Mouse (Mus musculus) forebrain, embryonic 10.5 days (tissue): ENCODE results near the gene Spast. TPM values are rescaled to one million over a fixed set of nuclear protein-coding genes. Genes with fewer than 3 reads are reported as not detected.
"Not testable (repeated sequence)": the region's sequence is repeated elsewhere in the genome, so short reads cannot be mapped to it uniquely, and the experiment has no call there.

Source experiments
- DNase-seq: peaks from one replicate; pipeline ENCODE4 v3.0.0-alpha.2; 2017; ENCODE audit warnings: low spot score; ENCODE audit errors: extremely low spot score
- H3K27ac ChIP-seq: fragments of 300-500 bp; sonication (generic); 2 replicates; pipeline ENCODE4 v1.5.1; 2016; ENCODE audit warnings: mild to moderate bottlenecking
- H3K27me3 ChIP-seq: fragments of 300-500 bp; sonication (generic); 2 replicates; pipeline ENCODE4 v1.6.1; 2016; ENCODE audit warnings: mild to moderate bottlenecking; ENCODE audit not compliant: poor library complexity, severe bottlenecking
- H3K36me3 ChIP-seq: fragments of 300-500 bp; sonication (generic); replicated peaks from 2 replicates; pipeline ENCODE4 v1.6.1; 2016; ENCODE audit warnings: mild to moderate bottlenecking, moderate library complexity
- H3K4me1 ChIP-seq: fragments of 300-500 bp; sonication (generic); 2 replicates; pipeline ENCODE4 v1.6.1; 2016
- H3K4me3 ChIP-seq: fragments of 300-500 bp; sonication (generic); 2 replicates; pipeline ENCODE4 v1.5.1; 2016; ENCODE audit warnings: mild to moderate bottlenecking, moderate library complexity
- H3K9me3 ChIP-seq: fragments of 300-500 bp; sonication (generic); 2 replicates; pipeline ENCODE4 v1.6.1; 2016; ENCODE audit warnings: mild to moderate bottlenecking, moderate library complexity
- WGBS: fragments of 180-500 bp; shearing (Covaris S2); methylation state at CpG from one replicate; pipeline ENCODE4 v1.1.7; 2016; 5-methylcytosine and 5-hydroxymethylcytosine counted together
- polyA plus RNA-seq: library from polyadenylated mRNA; unstranded; fragments of >200 nt; fragmentation: Nextera tagmentation; extraction: Ambion mirVana; gene quantifications from 2 replicates; pipeline ENCODE4 v1.2.1, GENCODE M21; 2016

Spast gene
- polyA plus RNA-seq, 1 experiment from 2014 or later: 12.7 TPM

DNA sequence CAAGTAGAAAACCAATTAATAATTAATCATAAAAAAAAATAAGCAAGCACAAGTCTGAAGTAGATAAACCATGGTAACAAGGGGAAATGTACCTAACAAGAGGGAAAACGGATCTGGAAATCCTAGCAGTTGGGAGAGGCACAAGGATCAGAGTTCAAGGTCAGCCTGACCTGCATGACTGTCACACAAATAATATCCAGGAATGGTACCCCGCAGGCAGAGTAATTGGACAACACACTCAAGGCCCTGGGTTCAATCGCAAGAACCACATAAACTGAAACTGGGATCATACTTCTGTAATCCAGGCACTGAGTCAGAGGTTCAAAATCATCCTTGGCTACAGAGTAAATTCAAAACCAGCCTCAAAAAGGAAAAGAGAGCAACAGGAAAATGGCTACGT, 33.2 kb upstream of the Spast start:
- no peak overlapping the region for H3K4me3 ChIP-seq
- DNase-seq: no peak
- peaks cover 96% of the 10 kb centered on the region for H3K36me3 ChIP-seq
- no peak overlapping the region for H3K27ac ChIP-seq
- no peaks in the 10 kb centered on the region for H3K9me3 ChIP-seq
- WGBS: 92% methylated on average over 4 of the region's 4 CpGs
- H3K4me1 ChIP-seq: no peaks in the 10 kb centered on the region
- no peaks in the 10 kb centered on the region for H3K27me3 ChIP-seq

DNA sequence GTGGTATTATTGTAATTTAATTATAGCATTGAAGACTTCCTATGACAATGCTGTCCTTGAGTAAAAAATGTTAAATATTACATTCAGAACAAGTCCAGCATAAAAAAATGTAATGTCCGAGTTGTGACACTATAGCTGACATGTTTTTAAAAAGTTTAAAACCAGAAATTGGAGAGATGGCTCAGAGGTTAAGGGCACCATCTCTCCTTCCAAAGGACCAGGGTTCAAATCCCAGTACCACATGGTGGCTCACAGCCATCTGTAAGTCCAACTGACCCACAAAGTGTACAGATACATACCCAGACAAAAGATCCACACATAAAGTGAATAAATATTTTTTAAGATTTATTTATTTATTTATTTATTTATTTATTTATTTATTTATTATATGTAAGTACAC, 32.8 kb upstream of the Spast start:
- H3K4me1 ChIP-seq: no peaks in the 10 kb centered on the region
- no peaks in the 10 kb centered on the region for H3K27me3 ChIP-seq
- H3K4me3 ChIP-seq: no peak overlapping the region
- 91% methylated on average over 1 of the region's 1 CpGs for WGBS
- no peaks in the 10 kb centered on the region for H3K9me3 ChIP-seq
- no peak overlapping the region for H3K27ac ChIP-seq
- peaks cover 96% of the 10 kb centered on the region for H3K36me3 ChIP-seq
- DNase-seq: no peak

DNA sequence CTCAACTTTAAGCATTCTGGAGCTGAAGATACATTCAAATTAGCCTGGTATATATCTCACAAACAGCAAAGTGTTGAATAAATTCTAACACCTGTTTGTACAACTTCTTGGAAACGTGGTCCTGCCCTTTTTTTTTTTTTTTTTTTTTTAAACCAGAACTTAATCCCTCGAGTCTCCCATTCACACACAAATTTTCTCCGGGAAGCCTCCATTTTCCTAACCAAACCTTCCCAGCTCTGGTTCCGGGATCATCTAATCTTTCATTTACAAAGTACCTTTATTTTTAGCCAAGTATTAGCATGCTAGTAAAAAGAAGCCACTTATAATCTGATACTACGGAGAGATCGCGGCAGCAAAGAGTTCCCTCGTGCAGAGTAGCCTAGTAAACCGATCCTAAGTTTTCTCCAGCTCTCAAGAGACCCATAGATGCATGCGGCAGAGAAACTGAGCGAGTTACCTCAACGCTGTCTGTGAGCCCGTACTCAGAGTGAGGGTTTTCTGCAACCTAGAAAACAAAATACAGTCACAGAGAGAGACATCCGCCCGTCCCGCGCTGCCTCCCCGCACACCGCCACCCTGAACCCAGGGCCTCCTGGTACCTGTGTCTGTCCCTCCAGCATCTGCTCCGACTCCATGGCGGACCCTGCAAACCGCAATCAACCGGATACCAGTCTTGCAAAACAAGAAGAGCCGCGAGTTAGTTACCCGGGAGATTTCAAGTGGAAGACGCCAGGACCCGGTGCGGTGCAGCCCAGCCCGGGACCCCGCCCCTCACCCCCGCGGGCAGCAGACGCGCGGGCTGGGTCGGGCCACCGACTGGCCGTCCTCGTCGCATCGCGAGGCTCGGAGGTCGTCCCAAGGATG, 23.1 kb upstream of the Spast start:
- peaks cover 21% of the 10 kb centered on the region for H3K4me1 ChIP-seq
- no peaks in the 10 kb centered on the region for H3K27me3 ChIP-seq
- under 1% methylated on average over 45 of the region's 45 CpGs for WGBS
- peak overlapping the region; percentile 96 for H3K27ac ChIP-seq
- peaks cover 37% of the 10 kb centered on the region for H3K36me3 ChIP-seq
- DNase-seq: no peak
- H3K9me3 ChIP-seq: no peaks in the 10 kb centered on the region
- H3K4me3 ChIP-seq: peak overlapping the region; percentile 87

- peak overlapping the region; percentile 87 for H3K4me3 ChIP-seq
- H3K36me3 ChIP-seq: peaks cover 30% of the 10 kb centered on the region
- H3K27ac ChIP-seq: peak overlapping the region; percentile 96
- peaks cover 21% of the 10 kb centered on the region for H3K4me1 ChIP-seq
- no peaks in the 10 kb centered on the region for H3K27me3 ChIP-seq
- peak; percentile 87 for DNase-seq
- under 1% methylated on average over 48 of the region's 48 CpGs for WGBS
- H3K9me3 ChIP-seq: no peaks in the 10 kb centered on the region
Measured at GRCm38 (mm10) chr17:74316309-74316863, 22.4 kb upstream of the Spast start.

GRCm38 (mm10) chr17:74318721-74319120, 20.1 kb upstream of the Spast start:
- Histone ChIP-seq H3K4me3 (no peak overlapping the region), H3K9me3 (no peaks in the 10 kb centered on the region), H3K36me3 (peaks cover 8% of the 10 kb centered on the region), H3K27ac (no peak overlapping the region), H3K4me1 (peaks cover 21% of the 10 kb centered on the region), H3K27me3 (no peaks in the 10 kb centered on the region)
- WGBS: 87% methylated on average over 6 of the region's 6 CpGs
- no peak for DNase-seq

GRCm38 (mm10) chr17:74322400-74323054, 16.3 kb upstream of the Spast start:
- Histone ChIP-seq H3K27me3 (no peaks in the 10 kb centered on the region), H3K4me1 (no peaks in the 10 kb centered on the region), H3K36me3 (no peaks in the 10 kb centered on the region), H3K9me3 (no peaks in the 10 kb centered on the region), H3K27ac (no peak overlapping the region), H3K4me3 (no peak overlapping the region)
- 67% methylated on average over 5 of the region's 5 CpGs for WGBS
- no peak for DNase-seq

- H3K27ac ChIP-seq: no peak within 1 kb of the TSS
- WGBS: 84% methylated on average over 2 of the region's 2 CpGs
- no peaks in the 10 kb centered on the region for H3K9me3 ChIP-seq
Measured at GRCm38 (mm10) chr17:74323844-74324243, 14.9 kb upstream of the Spast start, which contains the start of gene Dpy30. Gene Dpy30 (minus strand): TSS chr17:74323944.

GRCm38 (mm10) chr17:74327195-74327594, 11.6 kb upstream of the Spast start:
- H3K27me3 ChIP-seq, H3K9me3 ChIP-seq, DNase-seq, H3K4me1 ChIP-seq, H3K4me3 ChIP-seq, H3K27ac ChIP-seq, H3K36me3 ChIP-seq: not testable (repeated sequence)
- 91% methylated on average over 7 of the region's 7 CpGs for WGBS

More at GRCm38 (mm10) chr17:74323844-74324243, 14.9 kb upstream of the Spast start, which contains the start of gene Dpy30:
- no peak for DNase-seq
- no peaks in the 10 kb centered on the region for H3K4me1 ChIP-seq
- H3K4me3 ChIP-seq: no peak within 1 kb of the TSS
- H3K27me3 ChIP-seq: no peaks in the 10 kb centered on the region
- no peaks in the 10 kb centered on the region for H3K36me3 ChIP-seq

DNA sequence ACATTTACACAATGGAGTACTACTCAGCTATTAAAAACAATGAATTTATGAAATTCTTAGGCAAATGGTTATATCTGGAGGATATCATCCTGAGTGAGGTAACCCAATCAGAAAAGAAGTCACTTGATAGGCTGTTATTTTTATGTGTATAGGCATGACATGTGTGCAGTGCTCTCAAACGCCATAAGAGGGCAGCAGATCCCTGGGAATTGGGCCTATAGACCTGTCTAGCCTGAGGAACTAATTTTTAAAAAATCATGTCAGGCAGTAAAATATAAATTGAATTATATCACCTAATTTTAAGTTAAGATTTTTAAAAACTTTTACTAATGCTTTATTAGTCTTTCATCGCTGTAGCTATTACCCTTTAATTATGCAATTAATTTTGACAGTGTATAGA, 10.6 kb upstream of the Spast start:
- not testable (repeated sequence) for H3K27ac ChIP-seq, H3K36me3 ChIP-seq, H3K9me3 ChIP-seq, H3K27me3 ChIP-seq, H3K4me1 ChIP-seq, H3K4me3 ChIP-seq
- peak; percentile 24 for DNase-seq
- WGBS: 45% methylated on average over 2 of the region's 2 CpGs

GRCm38 (mm10) chr17:74331049-74331676, 7.6 kb upstream of the Spast start:
- DNase-seq: no peak
- H3K4me1 ChIP-seq: no peaks in the 10 kb centered on the region
- H3K9me3 ChIP-seq: no peaks in the 10 kb centered on the region
- 85% methylated on average over 9 of the region's 9 CpGs for WGBS
- no peaks in the 10 kb centered on the region for H3K36me3 ChIP-seq
- no peak overlapping the region for H3K27ac ChIP-seq
- H3K4me3 ChIP-seq: no peak overlapping the region
- no peaks in the 10 kb centered on the region for H3K27me3 ChIP-seq

GRCm38 (mm10) chr17:74338225-74338931, 409 bp upstream of the Spast start:
- peak overlapping the region; percentile 96 for H3K4me3 ChIP-seq
- under 1% methylated on average over 48 of the region's 50 CpGs for WGBS
- no peaks in the 10 kb centered on the region for H3K9me3 ChIP-seq
- DNase-seq: peak; percentile 96
- H3K4me1 ChIP-seq: peaks cover 37% of the 10 kb centered on the region
- H3K27me3 ChIP-seq: no peaks in the 10 kb centered on the region
- peak overlapping the region; percentile 97 for H3K27ac ChIP-seq
- H3K36me3 ChIP-seq: peaks cover 13% of the 10 kb centered on the region

GRCm38 (mm10) chr17:74341151-74341550, 2.4 kb downstream of the Spast start:
- H3K27me3 ChIP-seq: no peaks in the 10 kb centered on the region
- no peak overlapping the region for H3K27ac ChIP-seq
- 85% methylated on average over 5 of the region's 5 CpGs for WGBS
- peak overlapping the region; percentile 96; the same call in 1 of the 2 replicates for H3K4me3 ChIP-seq
- DNase-seq: no peak
- peaks cover 30% of the 10 kb centered on the region for H3K36me3 ChIP-seq
- no peaks in the 10 kb centered on the region; the same call in 1 of the 2 replicates for H3K9me3 ChIP-seq
- H3K4me1 ChIP-seq: peaks cover 37% of the 10 kb centered on the region
